Mouse (Mus musculus): ENCODE results near the gene Tmc2.

Tmc2 gene

DNA sequence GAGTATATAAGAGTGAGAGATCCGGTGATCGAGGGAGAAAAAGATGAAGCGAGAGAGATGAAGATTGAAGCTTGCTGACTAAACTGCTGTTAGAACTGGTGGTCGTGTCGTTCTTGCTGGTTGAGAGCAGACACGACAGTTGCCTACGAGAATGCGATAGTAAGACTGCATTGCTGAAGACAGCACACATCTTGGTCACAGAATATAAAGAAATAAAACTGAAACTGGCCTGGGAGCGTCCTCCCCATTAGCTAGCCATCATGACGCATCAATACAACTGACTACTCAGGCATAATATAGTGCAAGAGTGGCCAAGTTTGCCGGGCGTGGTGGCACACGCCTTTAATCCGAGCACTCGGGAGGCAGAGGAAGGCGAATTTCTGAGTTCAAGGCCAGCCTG is at the start of gene Tmc2:
Gene Tmc2, plus strand, starts transcription at position 301 of the 400 bp plus-strand sequence.
- no peak for DNase-seq (ENCODE audit: low read depth, low spot score)

DNA sequence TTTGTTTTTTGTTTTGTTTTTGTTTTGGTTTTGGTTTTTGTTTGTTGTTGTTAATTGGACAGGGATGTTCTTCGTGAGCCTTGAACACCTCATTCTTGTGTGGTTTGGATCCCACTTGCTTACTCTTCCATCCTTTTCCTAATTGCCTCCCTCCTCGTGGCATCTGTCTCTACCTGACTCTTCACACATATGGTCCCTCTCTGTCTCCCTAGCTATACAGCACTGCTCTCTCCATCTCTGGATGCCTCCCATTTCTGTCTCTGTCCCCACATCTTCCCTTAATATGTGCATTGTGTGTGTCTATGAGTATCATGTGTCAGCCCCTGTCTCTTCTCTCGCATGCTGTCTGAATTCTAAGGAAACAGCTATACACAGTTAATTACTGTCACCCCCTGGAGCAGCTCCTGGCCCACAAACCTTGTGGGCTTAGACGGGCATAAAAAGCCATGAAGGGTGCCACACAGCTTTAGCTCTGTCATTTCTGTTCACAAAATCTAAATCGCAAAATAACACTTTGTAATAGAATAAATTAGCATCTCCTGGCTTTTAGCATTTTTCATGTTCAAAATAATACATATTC is 48.8 kb upstream of the Tmc2 start:
- no peak for DNase-seq (ENCODE audit: low read depth, low spot score)

GRCm38 (mm10) chr2:130155171-130155570 is 39.8 kb upstream of the Tmc2 start:
- no peak for DNase-seq (ENCODE audit: low read depth, low spot score)

- no peak for DNase-seq (ENCODE audit: low read depth, low spot score)
These were observed 39.1 kb upstream of the Tmc2 start for GRCm38 (mm10) chr2:130155851-130156250.

DNA sequence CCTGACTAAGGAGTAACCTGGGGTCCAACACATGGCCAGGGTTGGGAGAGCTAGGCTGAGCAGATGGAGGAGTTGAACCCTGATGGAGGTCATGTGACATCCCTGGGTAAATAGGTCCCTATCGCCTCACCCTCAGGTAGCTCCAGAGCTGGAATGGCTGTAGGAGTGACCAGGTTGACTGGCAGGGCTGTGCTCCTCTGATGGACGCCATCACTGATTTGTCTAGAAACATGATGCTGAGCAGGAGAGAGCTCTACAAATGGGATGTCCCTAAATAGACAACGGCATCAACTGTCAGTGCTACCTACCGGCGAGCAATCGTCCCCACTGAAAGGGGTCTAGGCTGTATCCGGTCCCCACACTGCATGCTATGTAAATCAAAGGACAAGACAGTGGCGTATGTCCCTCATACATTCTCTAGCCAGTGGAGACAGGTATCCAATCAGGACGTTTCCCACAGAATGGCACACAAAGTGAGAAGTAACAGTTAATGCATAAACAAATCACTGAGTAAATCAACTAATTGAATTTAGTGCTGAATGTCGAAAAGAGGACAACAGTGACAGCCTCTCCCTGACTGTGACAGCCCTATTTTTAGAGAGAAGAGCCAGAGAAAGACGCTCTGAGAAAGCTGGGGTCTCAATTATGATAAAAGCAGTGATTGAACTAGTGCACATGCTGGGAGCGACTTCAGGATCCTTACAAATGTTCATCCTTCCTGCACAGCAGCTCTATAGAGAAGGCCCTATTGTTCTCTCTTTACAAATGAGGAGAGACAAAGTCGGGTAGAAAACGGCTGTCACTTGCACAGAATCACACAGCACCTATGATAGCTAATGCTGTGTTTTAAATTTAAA is 37.5 kb upstream of the Tmc2 start:
- no peak for DNase-seq (ENCODE audit: low read depth, low spot score)

DNA sequence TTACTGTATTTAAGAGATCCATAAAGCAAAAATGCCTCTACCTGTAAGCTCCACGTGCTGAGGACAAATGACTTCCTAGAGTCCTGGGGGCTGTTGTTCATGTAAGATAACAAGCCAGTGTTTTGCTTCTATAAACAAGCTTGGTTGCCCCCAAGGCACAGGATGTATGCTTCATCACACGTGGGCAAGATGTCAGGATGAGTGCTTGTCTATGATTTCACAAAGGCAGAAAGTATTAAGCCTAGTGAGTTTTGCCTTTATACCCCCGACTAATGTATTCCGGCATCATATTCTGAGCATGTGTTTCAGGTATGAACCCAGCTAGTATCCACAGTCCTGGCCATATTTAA is 36.9 kb upstream of the Tmc2 start:
- no peak for DNase-seq (ENCODE audit: low read depth, low spot score)

- no peak for DNase-seq (ENCODE audit: low read depth, low spot score)
These were observed 32.3 kb upstream of the Tmc2 start for GRCm38 (mm10) chr2:130162701-130163100.

DNA sequence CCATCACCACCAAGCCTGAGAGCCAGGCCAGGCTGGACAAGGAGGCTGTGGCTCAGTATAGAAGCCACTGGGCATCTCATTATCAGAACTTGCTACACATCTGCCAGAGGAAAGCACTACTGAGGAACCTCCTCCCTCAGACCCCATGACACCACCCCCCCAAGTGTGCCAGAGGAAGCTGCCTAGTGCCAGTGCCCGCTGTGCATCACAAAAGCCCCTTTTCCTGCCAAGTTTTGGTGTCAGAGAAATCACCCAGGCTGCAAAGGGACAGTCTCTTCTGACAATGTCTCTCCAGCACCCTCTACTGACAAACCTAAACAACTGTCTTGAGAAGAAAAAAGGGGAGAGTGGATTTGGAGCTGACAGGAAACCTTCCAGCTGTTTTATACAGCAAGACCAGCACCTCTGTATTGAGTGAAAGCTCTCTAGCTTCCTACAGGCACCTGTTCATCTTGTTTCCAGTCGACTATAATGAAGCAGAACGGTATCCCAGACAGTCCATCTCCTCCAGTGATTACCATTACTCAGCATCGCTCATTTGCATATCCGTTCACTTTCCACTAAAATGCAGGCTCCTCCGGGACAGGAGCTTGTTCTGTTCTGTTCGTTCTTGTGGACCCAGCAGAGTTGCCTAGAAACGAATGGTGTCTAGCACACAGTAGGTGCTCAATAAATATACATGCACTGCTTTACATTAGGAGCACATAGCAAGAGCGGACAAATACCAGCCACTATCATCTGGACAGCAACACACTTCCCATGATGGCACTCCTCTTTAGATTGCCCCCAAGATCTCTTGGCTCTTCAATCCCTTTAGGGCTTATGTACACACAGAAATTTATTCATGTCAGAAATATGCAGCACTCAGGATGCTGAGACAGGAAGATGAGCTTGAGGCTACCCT is 28.4 kb upstream of the Tmc2 start:
- DNase-seq (ENCODE audit: low read depth, low spot score) = no peak

DNA sequence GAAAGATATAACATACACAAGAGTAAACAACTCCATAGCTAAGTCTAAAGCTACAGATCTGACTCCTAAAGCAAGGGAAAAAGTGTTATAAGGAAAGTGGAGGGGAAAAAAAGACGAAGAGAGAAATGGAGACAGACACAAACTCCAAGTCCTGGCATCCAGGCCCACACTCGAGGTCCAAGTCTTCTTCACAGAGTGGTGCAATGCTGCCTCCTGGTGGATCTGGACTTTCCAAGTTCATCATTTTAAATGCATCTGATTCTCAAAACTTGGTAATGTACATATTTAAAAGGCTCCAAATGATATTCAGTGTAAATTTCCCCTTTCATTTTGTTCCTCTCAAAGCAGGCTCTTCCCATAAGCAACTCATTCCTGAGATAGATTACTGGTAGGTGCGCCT is 27.1 kb upstream of the Tmc2 start:
- no peak for DNase-seq (ENCODE audit: low read depth, low spot score)

DNA sequence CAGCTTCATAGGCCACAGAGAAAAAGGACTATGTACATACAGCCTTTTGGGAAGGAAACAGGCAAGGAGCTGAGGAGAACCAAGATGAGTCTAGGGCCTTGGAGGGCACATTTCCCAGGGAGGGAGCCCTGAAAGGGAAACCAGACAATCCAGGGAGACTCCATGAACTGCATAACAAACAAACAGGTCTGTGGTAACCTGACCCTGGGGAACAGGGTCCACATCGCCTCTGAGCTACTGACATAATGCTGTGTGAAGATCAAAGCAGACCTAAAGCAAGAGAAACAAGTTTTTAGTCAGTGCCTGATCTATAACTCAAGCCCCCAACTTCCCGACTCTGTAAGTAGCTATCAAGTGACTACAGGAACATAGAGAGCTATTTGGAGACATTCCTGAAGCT is 23.3 kb upstream of the Tmc2 start:
- DNase-seq (ENCODE audit: low read depth, low spot score) = no peak

- DNase-seq (ENCODE audit: low read depth, low spot score) = no peak
These were observed 18.2 kb upstream of the Tmc2 start for GRCm38 (mm10) chr2:130176820-130177219.

GRCm38 (mm10) chr2:130178381-130178705 is 16.7 kb upstream of the Tmc2 start:
- peak; percentile 34 for DNase-seq (ENCODE audit: low read depth, low spot score)

- peak; percentile 83 for DNase-seq (ENCODE audit: low read depth, low spot score)
These were observed 16.1 kb upstream of the Tmc2 start, which contains the start of gene Snrpb for GRCm38 (mm10) chr2:130178706-130179506. Gene Snrpb, minus strand, starts transcription at chr2:130179403.

DNA sequence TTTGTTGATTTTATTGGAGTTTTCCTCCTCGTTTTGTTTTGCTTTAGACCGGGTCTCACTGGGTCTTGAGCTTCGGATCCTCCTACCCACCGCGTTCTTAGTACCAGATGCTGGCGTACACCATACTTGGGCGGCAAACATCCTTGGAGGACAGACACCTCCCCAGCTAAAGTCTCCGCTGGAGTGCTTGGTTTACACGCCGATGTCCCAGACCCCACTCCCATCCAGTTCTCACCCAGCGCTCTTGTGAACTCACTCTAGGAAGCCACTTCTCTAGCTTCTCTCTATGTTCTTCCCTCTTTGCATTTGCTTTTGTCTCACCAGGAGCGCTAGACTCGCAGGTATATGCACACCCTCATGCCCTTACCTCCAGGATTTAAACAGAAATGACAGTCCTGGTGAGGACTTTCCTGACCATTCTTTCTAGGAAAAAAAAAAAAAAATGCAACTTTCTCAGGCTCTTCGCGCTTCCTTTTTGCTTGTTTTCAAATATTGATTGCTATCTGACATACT is 15.4 kb upstream of the Tmc2 start:
- DNase-seq (ENCODE audit: low read depth, low spot score) = no peak

- DNase-seq (ENCODE audit: low read depth, low spot score) = no peak
These were observed 6.6 kb upstream of the Tmc2 start for GRCm38 (mm10) chr2:130188391-130188790.

DNA sequence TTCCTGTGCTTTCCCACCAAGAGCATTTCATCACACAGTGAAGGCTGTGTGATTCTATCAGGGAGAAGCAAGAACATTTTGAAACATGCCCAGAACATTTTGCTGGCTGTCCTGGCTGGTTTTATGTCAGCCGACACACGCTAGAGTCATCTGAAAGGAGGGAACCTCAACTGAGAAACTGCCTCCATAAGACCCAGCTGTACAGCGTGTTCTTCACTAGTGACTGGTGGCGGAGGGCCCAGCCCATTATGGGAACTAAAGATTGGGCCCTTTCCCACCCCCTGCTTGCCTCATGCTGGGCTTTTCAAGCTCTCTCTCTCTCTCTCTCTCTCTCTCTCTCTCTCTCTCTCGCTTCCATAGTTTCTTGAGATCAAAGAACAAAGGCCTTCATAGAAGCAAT is 6.0 kb downstream of the Tmc2 start:
- no peak for DNase-seq (ENCODE audit: low read depth, low spot score)

- DNase-seq (ENCODE audit: low read depth, low spot score) = no peak
These were observed 12.4 kb downstream of the Tmc2 start for GRCm38 (mm10) chr2:130207376-130207775.

- no peak for DNase-seq (ENCODE audit: low read depth, low spot score)
These were observed 13.0 kb downstream of the Tmc2 start for GRCm38 (mm10) chr2:130207996-130208395.

DNA sequence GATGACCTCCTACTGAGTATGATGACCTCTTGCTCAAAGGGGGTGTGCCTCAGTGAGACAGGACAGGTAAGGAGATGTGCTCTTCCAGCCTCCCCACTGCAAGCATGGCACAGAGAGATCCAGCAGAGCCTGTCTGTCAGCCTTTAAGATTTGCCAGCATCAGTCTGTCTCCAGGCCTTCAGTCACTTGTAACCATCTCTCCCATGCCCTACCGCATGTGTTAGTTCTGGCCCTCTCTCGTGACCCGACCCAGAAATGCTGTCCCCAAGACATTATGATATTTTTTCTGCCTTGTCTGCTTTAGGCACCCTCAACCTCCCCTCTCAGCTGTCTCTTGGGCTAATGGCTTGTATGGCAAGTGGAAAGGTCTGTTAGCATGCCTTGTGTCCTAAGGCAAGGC is 14.6 kb downstream of the Tmc2 start:
- DNase-seq (ENCODE audit: low read depth, low spot score) = no peak

DNA sequence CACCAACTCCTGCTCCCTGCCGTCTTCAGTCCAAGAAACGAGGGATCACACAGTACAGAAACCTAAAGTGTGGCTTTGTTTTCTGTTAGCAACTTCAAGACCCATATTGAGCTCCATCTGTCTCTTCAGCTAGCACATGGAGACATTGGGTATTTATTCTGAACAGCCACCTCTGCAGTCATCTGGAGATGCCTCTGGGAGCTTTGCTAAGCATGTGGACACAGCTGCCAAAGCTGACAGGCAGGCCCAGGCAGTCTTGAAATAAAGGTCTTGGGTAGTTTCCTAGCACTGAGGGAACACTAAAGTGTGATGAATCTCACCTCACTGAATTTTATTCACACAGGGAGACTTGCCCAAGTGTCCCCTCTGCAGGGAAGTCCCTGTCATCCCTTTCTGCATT is 16.6 kb downstream of the Tmc2 start:
- DNase-seq (ENCODE audit: low read depth, low spot score) = no peak

GRCm38 (mm10) chr2:130246912-130247311 is 51.9 kb downstream of the Tmc2 start:
- DNase-seq (ENCODE audit: low read depth, low spot score) = no peak
